Mouse (Mus musculus): ENCODE results near the gene Lect2.

- no peak for TF ChIP-seq CTCF (IDR thresholded peaks at IDR 0.05; ENCODE audit: low read depth, low read length)
- no peak for TF ChIP-seq POLR2A (IDR thresholded peaks at IDR 0.05; ENCODE audit: extremely low read depth, insufficient read depth, low read length)
Measured at GRCm38 (mm10) chr13:56539846-56540245, 8.5 kb downstream of the Lect2 start.

Data from liver, adult 2 months (tissue).